Mouse (Mus musculus): Measurements from ENCODE around the gene Epha5.
A peak's percentile ranks its signal among the peaks of the same experiment; 100 is the strongest.

Gene Epha5

DNA sequence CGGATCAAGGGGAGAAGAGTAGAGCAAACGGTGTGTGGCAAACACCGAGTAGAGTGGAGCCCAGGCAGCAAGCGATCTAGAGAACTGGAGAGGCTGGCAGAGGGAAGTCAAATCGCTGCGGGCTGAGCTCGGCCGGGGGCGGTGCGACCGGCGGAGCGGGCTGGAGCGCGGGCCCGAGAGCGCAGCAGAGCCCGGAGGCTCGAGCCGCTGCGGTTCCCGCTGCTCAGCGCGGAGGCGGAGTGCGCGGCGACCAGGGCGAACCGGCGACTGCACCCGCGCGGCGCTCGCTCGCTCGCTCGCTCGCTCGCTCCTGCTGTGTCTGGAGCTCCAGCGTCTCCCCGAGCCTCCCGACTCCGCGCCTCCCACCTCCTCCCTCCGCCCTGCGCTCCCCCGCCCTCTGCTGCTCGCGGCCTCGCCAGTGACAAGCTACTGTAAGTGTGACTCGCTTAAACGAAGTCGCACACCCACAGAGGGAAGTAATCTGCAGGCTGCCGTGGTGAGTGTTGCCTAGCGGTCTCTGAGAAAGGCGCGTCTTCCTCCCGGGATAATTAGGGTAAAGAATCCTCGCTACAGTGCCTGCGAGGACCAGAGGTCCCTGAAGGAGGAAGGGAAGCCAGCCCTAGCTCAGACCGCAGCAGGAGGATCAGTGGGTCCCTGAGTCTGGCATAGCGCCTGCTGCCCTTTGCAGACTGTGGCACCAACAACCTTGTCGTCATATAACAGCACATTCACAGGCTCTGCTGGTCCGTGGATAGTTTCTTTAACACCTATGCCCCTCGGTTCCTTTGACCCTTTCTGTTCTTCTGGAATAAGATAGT, at the start of gene Epha5:
Gene Epha5, minus strand, starts transcription at position 321 of the 818 bp plus-strand sequence.
- DNase-seq: peak; percentile 34

DNA sequence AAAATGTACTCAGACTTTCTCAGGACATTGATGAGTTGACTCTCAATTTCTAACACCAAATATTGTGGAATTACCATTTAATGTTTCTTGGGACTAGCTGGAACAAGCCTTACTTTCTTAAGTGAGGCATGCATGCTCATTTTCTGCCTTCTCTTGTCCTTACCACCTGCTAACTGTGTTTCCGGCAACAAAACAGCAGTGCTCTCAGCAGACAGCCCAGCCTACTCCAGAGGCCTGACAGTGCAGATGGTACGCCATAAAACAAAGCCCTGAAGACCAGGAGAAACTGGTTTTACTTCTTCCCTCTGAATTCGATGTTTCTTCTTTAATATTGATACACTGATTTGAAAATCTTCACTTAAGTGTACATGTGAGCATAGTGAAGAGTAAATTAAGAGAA, 39.0 kb upstream of the Epha5 start:
- DNase-seq: no peak

DNA sequence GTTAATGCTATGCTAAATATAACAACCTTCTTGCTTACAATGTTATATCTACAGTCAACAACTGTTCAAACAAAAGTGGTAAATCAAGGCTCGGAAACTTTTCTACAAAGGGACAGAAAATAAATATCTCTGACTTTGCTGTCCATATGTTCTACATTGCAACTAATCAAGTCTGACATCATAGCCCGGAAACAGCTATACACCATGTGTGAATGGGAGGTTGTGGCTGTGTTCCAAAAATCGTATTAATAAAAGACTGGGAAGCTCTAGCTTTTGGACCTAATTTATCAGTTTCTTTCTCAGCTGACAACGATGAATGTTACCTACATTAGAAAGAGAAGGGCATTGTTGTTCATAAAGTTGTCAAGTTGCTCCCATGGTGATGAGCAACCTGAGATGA, 37.5 kb upstream of the Epha5 start:
- DNase-seq: no peak

DNA sequence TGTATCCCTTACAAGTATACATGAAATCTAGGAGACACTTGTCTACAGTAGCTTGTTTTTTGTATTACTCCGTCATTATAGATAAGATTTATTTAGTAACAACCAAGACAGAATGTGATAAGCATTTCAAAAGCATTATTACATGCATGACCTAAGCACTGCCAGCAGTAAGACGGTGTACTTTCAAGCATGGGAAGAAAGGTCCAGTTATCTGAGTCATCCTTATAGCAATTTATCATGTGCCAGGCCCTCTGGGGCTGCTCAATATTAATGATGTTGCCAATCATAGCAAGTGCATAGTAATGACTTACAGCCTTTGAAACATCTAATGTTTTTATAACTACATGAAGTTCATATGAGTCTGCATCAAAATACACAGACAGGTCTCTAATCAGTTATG, 36.7 kb upstream of the Epha5 start:
- no peak for DNase-seq

DNA sequence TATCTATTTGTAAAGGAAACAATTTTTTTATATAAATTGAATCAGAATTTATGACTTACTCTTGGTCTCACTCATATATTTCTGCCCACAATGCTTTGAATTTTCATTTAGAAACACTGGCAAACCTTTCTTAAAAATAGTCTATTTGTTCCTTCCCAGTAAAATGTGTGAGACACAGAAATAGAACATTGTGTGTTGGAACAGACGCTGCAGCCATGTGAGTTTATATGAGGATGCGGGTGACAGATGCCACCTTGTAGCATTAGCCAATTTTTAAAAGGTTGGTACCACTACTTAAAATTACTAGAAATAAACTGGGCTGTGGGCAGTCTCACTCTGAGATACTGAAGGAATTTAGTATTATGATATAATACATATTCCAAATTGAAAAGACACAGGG, 23.1 kb upstream of the Epha5 start:
- DNase-seq: no peak

DNA sequence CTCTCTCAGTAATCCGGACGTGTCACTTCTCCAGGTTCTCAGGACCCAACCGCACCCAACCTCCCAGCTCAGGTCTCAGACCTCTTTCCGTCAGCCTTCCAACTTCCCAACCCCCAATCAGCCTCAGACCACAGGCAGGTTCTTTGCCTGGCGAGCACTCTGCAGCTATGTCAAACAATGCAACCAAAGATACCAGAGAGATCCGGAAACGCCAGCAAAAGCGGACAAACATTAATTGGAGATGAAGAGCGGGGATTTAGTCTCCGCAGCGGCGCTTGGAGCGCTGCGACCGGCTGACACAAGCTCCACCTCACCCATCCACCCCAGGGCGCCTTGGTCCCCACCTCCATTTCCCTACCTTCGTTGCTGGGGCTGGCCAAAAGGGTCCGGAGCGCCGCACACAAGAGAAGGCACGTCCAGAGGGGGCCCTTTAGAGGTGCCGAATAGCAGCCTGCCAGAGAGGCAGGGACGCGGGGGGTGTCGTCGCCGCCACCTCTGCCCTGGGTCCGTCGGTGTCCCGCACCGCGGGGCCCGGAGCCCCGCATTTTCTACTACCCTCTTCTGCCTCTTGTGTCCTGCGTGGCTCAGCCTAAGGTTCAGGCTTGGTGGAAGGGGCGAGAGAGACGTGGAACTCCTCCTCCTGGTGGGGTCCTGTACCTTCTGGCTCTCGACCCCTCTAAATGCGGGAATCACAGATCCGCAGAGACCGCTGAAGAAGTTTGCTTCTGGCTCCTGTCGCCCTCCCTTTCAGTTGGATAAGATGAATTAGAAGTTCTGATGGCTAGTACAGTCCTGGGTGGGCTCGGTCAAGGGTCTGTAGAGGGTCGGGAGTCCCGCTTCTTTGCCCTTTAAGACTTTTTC, 991 bp downstream of the Epha5 start:
- no peak for DNase-seq

DNA sequence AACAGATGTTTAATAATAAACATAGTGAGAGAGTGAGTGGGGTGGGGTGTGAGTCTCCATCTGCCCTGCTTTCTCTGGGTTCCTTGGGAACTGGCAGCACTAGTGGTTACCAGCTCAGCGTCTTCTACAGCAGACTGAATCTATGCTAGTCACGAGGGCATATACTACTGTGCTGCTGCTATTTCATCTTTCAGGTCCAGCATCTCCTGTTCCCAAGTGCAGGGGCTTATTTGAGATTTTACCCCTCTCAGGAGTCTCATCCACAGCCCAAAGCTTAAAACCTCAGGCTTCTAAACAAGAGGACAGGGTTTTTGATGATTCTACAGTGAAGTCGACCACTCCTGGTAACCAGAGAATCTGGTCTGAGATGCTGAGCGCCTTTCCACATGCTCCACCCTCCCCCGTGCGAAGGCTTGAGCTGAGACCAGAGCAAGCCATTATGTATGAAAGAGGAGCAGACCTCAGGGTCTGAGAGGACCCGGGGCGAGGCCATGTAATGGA, 2.2 kb downstream of the Epha5 start:
- DNase-seq: no peak

DNA sequence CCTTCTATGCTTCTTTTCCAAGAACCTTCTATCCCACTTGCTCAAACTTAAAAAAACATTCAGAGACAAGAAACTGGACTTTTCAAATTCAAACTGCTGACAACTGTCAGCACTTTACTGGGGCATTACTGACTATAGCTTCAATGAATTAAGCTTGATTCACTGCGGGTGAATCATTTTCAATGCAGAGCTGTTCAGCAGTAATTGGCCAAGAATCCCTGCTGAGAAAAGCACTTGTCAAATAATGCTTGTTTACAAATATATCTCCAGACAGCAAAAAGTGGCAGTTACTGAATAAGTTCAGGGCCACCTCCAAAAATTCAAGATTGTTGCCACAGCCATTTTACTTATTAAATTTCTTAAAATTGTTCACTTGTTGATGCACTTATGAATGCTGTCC, 4.2 kb downstream of the Epha5 start:
- DNase-seq: no peak

DNA sequence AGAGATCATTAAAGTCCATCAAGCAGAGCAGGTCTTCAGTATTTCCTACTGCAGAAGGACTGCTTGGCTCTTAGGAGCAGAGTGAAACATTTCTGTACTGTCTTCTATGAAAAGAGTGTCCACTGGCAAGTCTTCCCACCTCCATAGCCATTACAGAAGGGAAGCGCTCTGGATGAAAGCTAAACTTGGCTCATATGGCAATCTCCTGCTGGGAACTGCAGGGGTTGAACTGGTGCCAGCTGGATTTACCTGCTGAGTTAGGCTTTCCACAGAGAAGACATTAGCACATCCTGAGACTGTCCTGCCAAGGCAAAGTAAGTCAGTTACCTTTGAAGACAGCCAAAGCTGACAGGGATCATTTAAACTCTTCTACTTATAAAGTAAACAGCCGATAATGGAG, 8.8 kb downstream of the Epha5 start:
- DNase-seq: peak; percentile 59

DNA sequence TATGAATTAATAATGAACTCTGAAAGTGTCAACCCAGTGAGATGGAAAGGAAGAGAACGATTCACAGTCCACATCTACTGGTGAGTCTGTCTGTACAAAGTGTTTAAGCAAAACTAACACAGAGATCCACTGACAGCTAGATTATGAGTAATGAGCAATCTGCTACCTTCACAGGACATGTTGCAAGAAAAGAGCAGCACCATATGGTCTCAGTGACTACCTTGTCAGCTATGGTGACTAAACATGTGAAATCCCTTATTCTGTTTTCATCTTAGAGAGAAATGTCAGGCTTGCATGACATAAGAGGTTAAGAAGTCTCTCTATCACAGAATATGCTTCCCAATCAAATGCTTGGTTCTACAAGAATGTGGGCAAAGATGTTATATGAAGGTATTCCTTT, 20.1 kb downstream of the Epha5 start:
- DNase-seq: no peak

DNA sequence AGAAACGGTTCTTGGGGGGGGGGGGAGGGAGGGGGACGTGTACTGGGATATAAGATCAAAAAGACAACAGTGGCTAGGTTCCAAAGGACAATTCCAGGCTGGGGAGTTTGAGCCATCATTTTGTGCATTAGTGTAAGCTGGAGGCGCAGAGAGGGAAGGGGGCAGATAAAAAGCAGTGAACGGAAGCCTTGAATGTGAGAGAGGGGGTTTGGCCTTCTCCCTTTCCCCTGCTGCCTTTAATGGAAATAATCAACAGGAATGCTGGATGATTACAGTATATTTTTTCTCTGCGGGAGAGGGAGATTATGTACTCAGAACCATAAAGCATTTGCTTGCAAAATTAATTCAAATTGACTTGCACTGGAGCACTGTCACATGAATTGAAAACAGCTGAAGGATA, 51.8 kb downstream of the Epha5 start:
- no peak for DNase-seq

DNA sequence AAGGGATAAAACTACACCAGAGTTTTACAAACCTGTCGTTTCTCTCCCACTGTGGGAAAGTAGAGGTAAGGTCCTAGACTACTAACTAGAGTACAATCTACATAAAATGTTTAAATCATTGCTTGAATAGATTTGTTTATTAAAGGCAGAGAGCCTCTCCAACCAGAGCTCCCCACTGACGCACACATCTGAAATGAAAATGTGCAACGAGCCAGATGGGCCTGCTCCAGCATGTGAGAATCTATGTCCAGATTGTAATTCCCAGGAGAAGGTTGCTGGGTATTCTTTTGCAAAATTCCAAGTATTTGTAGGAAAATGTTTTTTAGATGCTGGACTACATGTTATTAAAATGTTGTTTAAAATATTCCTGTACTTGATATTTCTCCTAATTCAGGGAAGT, 57.8 kb downstream of the Epha5 start:
- DNase-seq: no peak

DNA sequence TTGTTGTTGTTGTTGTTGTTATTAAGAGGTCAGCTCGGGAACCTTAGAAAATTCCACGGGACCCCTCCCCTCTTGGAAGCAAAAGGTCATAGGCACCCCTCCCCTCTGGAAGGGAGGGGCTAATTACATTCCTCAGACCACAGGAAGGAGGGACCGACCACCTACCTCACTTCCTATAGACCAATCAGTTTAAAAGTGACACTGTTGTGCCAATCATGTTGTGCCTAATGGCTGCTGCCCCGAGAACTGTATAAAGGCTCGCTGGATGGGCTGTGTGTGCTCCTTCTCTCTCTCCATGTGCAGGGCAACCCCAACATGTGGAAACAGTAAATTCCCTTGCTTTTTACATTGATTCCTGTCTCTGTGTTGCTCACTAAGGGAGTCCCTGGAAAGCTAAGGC, 64.1 kb downstream of the Epha5 start:
- DNase-seq: no peak

DNA sequence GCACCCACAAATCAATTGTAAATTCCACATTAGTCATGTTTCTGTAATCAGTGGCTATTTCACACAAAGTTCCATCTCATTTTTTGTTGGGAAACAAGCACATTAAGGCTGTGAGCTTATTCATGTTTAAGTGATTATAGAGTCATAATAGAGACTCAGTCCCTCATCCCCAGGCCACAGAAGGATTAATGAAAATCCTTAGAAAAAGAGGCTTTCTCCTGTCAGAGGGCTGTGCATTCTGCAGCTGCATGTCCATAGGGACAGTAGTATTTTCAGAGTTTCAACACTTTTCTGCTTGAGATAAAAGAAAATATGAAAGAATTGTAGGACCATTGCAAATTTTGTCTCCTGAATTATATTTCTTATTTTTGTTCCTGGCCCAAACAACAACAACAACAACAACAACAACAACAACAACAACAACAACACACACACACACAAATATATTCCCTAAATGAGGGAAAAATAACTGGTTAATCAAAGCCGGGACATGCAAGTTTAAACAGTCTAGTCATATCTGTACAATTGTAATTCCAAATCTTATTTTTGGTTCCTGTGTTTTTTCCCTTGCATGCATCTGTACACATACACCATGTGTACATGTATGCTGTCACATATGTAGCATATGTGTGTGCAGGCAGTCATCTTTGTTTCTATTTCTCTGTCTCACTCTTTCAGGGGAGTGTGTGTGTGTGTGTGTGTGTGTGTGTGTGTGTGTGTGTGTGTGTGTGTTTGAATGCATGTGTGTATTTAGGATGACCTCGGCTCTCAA, 70.3 kb downstream of the Epha5 start:
- no peak for DNase-seq

DNA sequence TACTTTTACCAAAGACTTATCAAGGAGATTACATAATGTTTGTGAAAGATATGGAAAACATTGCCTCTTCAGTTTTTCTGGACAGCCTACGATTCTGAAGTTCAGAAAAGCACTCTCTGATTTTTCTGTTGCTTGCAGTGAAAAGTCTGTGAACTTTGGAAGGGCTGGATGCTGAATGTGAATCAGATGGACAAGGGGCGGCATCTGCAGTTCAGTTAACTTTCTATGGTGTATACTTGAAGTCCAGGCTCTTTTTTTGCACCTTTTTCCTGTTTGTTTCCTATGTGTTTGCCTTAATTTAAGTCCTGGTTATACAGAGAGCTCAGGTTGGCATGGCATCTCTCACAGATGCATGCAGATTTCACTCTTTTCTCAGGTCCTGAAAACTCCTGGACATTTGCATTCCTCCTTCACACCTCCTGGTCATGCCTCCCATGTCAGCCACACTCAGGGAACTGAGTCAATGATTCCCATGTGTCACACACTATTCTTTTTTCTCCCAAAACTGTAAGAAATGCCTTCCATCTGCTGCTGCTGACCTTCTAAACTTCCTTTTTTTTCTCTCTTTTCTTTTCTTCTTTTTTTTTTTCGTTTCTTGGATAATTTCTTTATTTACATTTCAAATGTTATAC, 81.2 kb downstream of the Epha5 start:
- no peak for DNase-seq

DNA sequence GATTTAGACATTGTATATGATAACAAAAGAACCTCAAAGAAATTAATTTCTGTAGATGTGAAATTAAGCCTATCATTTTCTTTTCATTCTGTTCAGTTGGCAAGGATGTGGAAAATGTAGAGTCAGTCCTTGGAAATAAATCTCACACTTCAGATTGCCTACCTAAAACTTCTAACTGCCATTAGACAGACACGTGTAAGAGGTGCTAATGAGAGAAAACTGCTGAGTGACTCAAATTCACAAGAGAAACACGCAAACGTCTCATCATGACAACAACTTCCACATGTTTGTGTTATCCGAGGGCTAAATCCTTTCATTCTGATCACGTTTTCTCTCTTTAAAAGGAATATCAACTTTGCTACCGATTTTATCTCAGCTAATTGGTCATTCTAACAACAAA, 82.7 kb downstream of the Epha5 start:
- DNase-seq: no peak

DNA sequence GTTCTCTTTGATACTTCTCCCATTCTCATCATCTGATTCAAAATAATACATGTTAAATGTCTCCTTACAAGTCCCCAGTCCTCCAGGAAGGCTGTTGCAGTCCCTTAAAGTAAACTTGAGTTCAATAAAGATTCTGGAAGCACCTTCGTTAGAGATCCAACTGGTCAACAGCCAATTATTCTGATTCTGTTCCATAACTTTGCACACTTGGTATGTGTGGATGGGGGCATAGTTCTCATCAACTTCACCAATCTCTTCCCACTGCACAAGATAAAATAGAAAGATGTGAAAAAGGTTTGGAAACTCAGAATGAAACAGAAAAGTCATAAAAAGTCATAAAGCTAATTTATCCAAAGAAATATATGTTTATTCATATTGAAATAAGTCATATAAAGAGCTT, 85.6 kb downstream of the Epha5 start:
- no peak for DNase-seq

DNA sequence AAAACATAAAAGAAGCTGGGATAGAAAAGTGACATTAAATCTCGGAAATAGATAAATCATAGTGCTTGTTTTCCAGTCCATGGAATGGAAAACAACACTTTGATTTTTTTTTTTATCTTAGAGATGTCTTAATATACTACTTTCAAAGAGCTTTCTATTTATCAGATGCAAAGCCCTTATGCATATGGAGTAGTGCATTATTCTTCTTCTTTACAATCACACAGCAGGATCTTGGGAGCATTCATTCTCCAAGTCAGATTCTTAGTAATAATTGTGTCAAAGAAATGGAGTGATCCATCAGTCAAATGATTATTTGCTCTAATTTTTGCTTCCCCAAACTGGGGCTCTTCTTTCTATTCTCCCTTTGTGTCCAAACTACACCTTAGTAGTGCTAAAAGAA, 96.6 kb downstream of the Epha5 start:
- DNase-seq: no peak

DNA sequence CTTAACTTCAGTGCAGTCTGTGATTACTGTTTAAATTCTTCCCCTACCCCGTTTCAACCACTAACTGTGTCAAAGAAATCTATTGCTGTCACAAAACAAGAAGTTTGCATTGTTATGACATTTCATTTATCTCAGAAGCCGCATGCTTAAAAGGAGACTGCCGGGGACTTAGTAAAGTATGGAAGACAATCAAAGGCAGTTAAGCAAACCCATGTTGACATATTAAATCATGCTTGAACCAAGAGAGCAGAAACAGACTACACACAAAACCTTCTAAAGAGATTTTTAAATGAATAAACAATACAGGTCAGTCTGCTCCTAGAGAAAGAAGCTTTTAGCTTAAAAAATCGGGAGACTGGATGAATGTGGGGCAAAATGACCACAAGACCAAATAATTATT, 97.0 kb downstream of the Epha5 start:
- DNase-seq: no peak

DNA sequence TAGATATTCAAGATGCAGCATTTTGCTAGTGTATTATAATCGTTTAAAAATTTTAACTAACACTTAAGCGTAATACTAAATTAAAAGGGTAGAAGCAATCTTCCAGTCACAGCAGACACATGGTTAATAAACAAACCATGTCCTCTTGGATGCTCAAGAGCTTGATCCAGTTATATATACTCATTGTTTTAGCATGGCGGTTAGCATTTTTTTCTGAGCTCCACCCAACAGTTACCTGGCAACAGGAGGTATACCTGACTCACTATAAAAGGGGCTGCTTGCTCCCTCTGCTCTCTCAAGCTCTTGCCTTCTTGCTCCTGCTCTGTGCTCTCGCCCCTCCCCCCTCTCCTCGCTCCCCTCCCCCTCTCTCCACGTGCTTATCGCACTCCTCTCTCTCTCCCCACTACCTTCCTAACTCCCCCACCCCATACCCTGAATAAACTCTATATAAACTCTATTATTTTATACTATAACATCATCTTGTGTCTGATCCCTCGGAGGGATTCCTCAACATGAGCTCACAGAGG, 98.3 kb downstream of the Epha5 start:
- no peak for DNase-seq

DNA sequence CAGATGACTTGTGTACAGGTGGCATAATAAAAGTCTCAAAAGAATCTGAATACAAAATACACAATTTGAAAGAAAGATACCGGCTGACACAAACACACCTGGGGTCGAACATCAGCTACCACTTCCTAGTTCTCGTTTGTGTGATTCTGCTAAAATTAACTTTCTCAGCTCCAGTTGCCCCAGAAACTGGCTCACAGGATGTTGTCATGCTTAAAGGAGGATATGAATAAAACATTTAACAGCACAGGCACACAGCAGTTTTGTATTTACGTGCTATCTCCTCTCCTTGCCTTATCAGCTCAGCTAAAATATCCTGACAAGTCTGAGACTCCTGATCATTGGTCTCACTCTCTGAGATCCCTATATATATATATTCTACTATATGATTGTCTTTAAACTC, 99.3 kb downstream of the Epha5 start:
- no peak for DNase-seq

DNA sequence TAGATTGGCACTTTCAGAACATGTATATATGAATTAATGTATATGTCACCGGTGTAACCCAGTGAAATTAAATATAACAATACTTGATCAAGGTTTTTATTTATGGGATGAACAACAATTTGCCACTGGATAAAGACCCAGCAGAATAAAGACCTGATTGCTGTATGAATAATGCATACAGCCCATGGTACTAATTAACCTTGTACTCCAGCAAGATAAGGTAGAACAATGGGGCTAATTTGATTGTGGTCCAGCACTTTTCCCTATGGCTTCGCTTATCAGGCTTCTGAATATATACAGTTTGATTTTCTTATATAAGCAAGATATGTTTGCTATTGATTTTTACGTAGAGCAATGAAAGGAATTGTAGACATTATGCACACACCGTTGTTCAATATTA, 103.6 kb downstream of the Epha5 start:
- no peak for DNase-seq

All from cerebellum, adult 11-12 months (tissue).